Mouse (Mus musculus): Measurements from ENCODE around the gene Ndufa4l2. TPM values are rescaled to one million over a fixed set of nuclear protein-coding genes. Genes with fewer than 3 reads are reported as not detected.

Ndufa4l2 gene
- total RNA-seq, 4 experiments from 2014 or later: 4.6 to 11.1 (median 7.6) TPM

DNA sequence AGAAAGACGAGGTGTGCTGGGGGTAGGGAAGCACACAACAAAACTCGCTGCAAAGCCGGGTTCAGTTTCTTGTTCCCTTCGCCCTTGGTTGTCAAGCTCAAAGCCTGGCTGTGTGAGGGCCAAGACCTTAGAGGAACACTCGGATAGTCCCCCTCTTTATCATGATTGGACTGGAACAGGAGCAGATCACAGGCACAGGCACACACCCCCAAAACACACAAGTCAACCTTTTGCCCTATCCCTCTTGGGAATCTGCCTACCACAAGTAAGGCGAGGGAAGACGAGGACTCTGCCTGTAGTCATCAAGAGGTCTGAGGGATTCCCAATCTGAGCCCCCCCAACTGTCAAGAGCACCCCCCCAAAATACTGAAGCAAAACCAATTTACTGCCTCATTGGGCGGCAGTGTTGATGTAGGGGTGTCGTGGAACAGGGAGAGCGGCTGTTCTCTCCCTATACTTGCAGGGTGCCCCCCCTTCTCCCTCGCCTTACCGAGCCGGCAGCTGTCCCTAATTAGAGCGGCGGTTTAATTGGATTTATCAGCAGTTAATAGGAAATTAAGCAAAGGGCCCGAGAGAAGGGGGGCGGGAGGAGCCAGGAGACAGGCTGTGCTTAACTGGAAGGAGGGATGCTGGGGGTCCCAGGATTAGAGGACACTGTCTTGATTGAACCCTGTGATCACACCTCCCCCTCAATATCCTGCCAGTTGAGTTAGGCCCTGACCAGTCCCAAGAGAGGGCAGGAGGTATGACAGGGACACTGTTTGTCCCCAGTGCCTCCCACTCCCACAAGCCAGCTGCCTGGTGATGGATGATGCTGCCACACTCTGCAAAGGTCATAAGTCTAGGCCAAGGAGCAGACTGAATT, 4.7 kb upstream of the Ndufa4l2 start:
- no peak for DNase-seq (ENCODE audit: low spot score in 2 of 2)

DNA sequence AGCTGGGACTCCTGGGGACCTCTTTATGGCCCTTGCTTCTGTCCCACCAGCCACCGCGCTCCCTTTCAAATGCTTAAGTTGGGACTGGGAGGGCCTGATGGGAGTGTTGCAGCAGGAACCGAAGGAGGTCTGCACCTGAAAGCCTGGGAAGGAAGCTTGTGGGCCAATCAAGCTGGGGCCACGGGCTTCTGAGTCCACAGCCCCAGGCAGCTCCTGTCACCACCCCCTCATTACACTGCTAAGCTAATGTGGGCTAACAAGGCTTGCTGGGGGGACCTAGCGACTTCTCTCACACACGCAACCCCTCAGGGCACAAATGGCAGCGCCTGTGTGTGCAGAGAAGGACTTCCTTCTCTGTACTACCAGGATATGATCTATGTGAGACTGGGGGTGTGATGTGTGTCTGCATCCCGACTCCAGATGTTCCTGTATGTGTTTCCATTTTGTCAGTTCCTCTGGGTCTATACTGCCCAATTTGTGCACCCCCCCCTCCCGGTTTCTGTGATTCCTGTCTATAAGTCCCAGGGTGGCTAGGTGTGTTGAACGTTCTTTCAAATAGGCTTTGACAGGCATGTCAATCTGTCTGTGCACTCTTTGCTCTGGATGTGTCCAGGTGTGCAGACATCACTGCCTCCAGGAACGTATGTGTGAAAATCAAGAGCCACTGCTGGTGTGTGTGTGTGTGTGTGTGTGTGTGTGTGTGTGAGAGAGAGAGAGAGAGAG, 3.7 kb upstream of the Ndufa4l2 start:
- DNase-seq (ENCODE audit: low spot score in 2 of 2): no peak

DNA sequence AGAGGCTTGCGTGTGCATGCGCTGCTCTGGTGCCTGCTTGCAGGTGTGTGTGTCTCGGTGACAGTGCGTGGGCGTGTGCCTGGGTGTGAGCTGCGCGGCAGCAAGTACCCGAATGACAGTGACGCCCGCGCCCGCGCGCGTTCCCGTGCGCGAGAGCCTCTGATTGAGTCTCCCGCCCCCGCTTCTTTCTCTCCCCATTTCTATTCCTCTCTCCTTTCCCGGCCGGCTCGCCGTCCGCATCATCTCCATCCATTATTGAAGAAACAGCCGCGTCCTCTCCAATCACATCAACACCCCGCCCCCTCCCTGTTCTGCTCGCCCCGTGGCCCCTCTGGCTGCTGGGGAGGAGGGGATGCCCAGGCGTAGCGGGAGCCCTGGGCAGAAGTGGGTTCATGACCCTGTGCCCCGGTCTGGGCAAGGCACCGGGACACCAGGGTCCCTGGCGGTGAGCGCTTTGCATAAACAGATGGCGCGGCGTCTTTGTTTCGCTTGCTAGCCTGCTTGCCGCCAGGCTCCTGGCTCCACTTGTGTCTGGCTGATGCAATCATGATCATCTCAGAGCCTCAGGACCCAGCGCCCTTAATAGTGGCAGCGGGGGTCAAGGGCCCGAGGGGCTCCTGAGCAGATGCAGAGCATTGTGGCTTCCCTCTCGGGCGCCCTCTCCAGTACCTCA, 3.0 kb upstream of the Ndufa4l2 start:
- DNase-seq (ENCODE audit: low spot score in 2 of 2): no peak

DNA sequence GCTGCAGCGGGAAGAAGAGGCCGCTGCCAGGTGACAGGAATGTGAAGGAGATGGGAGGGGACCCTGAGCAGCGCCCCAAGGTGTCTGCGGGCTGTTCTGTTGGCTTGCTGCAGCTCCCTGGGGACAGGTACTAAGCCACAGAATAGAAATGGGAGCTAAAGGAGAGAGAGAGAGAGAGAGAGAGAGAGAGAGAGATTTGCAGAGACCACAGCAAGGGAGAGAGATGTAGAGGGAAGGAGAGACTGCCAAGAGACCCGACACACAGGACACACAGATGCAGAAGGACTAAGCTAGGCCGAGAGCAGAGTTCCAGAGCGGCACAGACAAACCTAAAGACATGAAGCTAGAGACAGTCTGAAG, 2.5 kb upstream of the Ndufa4l2 start:
- DNase-seq (ENCODE audit: low spot score in 2 of 2): no peak

DNA sequence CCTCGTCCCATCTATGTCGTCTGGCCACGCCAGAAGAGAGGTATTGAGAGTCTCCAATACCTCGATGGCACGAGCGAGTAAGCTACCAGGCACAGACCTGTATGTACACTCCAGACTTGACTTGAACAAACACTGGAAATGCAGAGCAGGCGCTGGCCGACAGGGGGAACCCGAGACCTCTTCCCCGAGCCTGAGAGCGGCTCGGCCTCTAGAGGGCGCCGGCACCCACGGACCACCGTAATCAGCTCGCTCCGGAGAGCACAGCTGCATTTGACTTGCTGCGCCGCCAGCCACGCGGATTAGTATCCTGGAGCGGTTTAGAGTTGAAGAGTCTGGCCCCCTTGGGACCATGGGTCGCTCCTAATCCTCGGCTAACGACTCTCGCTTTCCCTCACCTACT, 2.0 kb upstream of the Ndufa4l2 start:
- peak; percentile 92 to 94 for DNase-seq (ENCODE audit: low spot score in 2 of 2)

DNA sequence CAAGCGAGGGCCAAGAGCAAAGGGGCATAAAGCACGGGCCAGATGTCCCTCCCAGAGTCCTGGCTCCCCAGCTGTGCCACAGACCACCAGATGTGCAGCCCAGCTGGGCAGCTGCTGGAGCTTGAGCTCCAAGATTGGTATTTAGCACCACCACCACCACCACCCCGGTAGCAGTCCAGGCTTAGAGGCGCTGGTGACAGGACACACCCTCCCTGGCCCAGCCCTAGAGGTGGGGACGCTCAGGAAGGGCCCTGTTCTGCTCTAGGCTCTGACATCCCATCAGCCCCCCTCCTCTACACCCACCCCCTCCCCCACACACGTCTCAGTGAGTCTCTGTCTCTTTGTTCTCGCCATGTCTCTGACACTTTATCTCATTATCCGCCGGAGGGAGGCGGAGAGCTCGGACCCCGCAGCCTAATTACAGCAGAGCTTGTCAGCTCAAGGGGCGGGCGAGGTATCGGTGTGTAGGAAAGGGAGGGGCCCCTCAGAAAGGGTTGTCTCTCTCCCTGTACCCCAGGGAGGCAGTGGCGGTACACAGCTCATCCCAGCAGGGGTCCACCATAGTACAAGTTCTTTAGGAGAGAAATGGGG, 1.2 kb upstream of the Ndufa4l2 start:
- no peak for DNase-seq (ENCODE audit: low spot score in 2 of 2)

DNA sequence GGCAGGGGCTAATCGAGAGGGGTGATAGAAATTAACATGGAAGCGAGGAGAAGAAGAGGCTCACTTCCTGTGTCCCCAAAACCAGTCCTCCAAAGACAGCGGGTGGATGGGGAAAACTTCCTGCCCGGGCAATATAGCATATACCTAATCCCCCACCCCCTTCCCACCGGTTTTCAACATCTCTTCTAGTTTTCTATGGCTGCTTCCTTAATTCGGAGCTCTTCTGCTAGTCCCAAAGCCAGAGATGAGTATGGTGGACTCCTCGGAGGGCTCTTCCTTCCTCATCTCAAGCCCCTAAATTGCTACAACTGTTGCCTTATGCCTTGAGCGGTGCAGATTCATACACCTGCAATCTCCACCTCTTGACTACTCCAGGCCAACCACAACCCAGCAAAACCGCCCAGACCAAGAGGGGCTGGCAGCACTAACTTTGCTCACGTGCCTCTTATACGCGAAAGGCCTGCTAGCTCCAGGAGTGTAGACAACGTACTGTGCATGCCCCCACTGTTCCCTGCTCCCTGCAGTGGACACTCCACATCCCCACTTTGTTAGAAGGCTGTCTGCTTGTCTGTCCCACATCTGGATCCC, 562 bp upstream of the Ndufa4l2 start:
- DNase-seq (ENCODE audit: low spot score in 2 of 2): no peak

DNA sequence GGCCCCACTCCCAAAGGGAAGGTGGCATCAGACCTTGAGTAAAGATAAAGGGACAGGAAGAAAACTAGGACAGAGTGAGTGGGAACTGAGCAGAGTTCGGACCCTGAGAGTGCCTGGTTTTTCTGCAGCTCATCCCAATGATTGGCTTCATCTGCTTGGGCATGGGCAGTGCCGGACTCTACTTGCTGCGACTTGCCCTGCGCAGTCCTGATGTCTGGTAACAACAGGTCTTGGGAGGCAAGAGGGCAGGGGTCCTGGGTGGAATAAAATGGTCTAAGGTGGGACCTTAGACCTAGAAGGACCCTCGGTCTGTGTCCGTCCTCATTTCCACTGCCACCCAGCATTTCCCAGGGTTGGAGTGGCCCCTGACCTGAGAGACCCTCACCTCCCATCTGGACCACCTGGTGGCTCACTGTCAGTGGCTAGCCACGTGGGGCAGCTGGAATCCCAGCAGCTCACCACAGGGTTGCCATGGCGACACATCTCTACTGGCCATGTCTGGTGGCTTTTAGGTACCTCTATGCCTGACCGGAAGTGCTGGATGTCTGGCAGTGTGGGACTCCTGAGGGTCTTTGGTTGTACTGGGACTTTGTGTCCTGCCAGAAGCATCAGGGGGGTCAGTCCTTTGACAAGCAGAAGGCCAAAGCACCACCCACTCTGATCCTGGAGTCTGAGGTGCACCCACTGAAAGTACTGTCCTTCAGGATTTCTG, 660 bp downstream of the Ndufa4l2 start:
- DNase-seq (ENCODE audit: low spot score in 2 of 2): no peak

DNA sequence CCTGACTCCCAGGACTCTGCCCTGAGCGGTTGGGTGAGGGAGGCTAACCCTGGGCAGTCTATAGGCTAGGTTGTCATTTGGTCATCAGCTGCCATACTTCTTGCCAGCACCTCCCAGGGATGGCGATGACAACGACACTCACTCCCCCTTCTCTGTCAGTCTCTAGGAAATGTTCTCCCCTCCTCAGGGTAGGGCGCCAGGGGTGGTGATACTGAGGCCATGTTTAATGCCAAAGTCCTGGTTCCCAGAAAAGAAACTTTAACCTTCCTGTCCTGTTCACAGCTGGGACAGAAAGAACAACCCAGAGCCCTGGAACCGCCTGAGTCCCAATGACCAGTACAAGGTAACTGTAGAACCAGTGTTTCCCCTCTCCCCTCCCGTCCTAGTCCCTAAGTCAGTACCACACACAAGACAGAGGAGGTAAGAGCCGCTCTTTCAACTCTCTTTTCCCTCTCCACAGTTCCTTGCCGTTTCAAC, 1.3 kb downstream of the Ndufa4l2 start:
- DNase-seq (ENCODE audit: low spot score in 2 of 2): no peak

DNA sequence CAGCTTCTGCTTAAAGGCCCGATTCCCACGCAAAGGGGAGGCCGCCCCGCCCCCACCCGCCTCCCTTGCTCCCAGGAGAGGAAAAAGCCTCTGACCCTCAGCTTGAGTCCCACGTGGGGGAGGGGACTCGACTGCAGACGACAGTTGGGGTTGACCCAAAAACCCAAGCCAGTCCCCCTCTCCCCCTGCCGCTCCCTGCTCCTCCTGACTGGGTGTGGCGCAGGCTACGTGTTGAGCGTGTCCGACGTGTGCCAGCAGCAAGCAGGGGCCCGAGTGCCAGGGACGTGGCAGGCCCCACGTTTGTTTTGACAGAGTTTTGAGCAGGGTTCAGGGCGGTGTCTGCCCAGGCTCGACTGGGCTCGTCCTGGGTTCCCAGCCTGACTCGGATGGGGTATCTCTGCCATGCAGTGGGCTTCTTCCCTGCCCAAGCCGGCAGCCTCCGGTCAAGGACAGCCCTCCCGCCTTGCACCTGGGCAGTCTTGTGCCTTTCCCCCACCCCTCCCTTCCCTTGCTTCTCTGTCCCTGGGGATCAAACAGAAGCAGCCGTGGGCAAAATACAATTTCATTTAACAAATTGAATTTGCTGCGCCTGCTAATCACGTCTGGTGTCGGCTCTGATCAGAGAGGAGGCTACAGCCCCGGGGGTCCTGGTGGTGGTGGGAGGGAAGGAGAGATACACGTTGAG, 2.0 kb downstream of the Ndufa4l2 start:
- no peak for DNase-seq (ENCODE audit: low spot score in 2 of 2)

DNA sequence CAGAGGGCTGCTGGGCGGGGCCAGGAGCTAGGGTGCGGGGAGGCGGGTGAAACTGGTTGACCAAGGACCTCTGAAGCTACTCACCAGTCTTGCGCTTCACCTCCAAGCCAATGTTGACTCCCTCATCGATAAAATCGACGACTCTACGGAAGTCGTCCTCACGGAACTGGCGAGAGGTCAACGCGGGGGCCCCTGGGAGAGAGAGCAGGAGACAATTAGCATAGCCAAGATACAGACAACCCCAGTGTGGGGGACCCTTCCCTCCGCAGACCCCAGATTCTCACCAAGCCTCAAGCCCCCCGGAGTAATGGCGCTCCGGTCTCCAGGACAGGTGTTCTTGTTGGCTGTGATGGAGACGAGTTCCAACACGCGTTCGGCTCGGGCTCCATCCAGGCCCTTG, 3.2 kb downstream of the Ndufa4l2 start:
- no peak for DNase-seq (ENCODE audit: low spot score in 2 of 2)

DNA sequence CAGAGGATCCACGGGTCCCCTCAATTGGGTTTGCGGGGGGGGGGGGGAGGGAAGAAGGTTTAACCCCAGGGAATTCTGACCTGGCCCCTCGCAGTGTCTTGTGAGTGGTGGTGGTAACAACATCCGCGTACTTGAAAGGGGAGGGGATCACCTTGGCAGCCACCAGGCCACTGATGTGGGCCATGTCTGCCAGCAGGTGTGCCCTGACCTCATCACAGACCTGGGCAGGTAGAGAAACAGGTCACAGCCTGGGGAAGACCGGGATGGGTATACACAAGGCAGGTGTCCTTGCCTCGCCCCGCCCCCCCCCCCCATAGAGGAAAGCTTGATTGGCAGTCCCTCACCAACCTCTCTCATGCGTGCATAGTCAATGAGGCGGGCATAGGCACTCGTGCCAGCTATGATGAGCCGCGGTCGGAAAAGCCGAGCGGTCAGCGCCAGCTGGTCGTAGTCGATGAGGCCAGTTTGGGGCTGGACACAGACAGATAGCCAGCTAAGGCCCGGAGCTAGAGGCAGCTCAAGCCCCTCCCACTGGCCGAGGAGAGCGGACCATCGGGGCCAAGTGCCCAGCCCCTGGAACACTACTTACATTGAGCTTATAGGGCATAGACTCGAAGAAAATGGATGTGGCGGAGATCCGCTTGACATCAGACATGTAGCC, 4.4 kb downstream of the Ndufa4l2 start:
- DNase-seq (ENCODE audit: low spot score in 2 of 2): no peak

DNA sequence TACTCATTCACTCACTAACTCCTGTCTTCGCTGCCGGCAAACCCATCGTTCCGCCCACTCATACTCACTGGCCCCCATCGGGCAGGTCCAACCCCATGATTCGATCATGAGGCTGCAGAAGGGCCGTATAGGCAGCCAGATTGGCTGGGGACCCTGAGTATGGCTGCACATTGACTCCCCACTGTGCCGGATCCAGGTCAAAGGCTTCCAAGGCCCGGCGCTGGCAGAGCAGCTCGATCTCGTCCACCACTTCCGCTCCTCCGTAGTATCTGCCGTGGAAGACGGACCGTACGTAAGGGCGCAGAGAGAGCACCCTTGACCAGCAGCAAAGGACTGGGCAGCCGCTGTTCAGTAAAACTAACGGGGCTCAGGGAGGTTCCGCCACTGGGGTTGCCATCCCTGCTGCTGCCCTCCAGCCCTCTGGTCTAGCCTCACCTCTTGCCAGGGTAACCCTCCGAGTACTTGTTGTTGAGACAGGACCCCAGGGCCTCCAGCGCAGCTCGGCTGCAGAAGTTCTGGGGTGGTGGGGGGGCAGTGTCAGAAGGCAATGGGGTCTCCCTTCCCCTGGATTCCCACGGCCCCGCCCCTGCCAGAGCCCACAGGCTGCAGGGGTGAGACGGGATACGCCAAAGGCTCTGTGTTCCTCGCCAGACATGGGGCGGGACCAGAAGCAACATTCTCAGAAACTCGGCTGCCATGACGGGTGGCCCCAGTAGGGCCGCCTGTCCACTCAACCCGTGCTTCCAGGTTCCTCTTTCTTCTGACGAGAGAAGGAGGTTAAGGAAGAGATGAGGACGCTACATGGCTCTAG, 5.3 kb downstream of the Ndufa4l2 start:
- no peak for DNase-seq (ENCODE audit: low spot score in 2 of 2)

DNA sequence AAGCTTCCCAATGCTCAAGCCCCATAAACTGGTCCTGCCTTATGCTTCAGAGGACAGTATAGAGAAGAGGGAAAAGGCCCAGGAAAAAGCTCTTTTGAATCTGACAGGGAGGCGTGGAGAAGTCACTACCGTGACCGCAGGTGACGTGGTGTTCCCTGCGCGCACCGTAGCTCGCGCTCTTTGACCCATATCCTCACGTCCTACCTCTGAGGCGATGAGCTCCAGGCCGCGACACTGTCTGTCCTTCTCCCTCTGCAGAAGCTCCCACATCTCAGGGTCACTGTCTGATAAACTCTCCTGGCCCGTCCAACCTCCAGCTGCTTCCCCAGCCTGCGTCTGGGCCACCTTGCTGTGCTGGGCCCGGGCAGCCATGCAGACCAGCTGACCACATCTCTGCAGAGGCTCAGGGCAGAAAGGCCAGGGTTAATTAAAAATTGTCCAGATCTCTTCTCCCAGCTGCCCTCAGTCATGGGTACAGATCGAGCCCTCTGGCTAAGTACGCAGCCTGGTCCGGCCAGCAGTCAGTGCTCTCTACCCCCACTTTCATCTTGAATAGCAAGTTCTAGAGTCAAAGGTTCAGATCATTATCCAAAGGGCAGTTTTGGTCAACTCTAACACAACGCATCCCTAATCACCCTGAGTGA, 6.1 kb downstream of the Ndufa4l2 start:
- no peak for DNase-seq (ENCODE audit: low spot score in 2 of 2)

DNA sequence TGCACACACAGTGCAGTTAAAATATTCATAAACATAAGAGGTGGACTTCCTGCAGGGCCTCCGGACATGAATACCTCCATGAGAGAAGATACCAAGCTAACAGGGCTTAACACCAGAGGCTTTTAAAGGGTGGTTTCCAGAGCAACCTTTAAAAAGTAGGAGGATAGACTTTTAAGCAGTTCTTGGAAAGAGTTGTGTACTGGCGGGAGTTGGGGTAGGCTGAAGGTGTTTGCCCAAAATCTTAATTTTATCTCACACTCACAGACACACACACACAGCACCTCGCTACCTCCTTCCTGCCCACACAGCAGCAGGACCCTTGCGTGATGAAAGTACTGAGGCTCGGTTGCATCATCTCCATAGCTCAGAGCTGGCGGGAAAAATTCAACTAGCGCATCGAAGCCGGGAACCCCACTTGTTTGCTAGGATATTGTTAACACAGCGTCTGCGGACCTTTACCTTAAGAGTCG, 6.9 kb downstream of the Ndufa4l2 start:
- DNase-seq (ENCODE audit: low spot score in 2 of 2): no peak

DNA sequence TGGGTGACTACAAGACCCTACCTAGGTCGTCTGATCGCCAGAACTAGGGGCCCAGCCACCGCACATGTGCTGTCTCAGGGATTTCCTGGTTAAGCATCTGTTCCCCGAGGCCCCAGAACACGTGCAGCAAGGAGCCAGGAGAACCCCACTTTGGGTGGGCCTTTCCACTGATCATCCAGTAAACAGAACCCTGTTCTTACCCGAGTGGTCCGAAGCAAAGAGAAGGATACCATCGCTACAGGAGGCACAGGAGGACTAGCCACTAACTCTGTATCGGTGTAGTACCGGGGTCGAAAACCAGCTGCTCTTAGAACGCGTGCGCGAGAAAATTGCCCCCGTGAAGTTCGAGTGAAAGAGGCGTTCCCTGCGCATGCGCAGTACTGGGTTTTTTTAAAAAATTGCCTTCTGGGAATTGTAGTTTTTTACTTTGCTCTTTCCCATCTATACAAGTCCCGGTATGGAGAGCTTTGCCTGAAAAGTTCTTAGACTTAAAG, 7.4 kb downstream of the Ndufa4l2 start, which contains the start of gene Shmt2:
TSS of gene Shmt2 (minus strand) at position 357 of the 494 bp plus-strand sequence.
- DNase-seq (ENCODE audit: low spot score in 2 of 2): peak; percentile 74 to 75

DNA sequence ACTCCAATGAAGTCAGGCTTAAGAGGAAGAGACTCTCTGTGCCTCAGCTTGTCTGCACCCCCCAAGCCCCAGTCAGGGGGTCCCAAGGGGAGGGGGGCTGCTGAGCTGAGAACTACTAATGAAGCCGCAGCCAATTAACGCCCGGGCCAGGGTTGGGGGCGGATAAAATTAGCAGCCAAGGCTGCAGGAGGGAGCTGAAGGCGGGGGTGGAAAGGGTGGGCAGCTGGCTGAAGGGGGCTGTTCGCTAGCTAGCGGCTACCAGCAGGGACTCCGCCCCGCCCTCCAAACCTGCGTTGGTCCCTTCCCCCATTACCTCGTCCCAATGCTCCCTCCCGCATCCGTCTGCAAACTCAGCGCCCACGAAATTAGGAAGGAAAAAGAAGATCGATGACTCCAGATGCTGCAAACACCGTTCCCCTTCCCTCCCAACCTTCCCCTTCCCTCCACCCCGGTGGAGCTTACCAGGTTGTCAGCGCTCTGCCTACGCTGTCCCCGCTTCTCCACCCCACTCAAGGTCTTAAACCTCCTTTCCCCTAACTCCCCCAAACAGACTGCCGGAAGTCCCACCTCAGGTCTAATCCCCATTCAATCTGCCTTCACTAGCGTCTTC, 10.0 kb downstream of the Ndufa4l2 start:
- DNase-seq (ENCODE audit: low spot score in 2 of 2): no peak

Measured in gastrocnemius, adult 8-10 months (tissue).